Mouse (Mus musculus): Measurements from ENCODE around the gene Nop58.
"Not testable (repeated sequence)": the region's sequence is repeated elsewhere in the genome, so short reads cannot be mapped to it uniquely, and the experiment has no call there.

Gene Nop58

GRCm38 (mm10) chr1:59684819-59685755, at the start of gene Nop58:
Gene Nop58 (plus strand): TSS chr1:59684971.
- DNase-seq (ENCODE audit: low spot score in 2 of 2) = peak; percentile 82 to 88

GRCm38 (mm10) chr1:59636349-59636748, 48.4 kb upstream of the Nop58 start:
- DNase-seq (ENCODE audit: low spot score in 2 of 2) = no peak

GRCm38 (mm10) chr1:59638371-59638770, 46.4 kb upstream of the Nop58 start:
- no peak for DNase-seq (ENCODE audit: low spot score in 2 of 2)

- no peak for DNase-seq (ENCODE audit: low spot score in 2 of 2)
Measured at GRCm38 (mm10) chr1:59642488-59642887, 42.3 kb upstream of the Nop58 start.

- not testable (repeated sequence) for DNase-seq (ENCODE audit: low spot score in 2 of 2)
Measured at GRCm38 (mm10) chr1:59646502-59646901, 38.3 kb upstream of the Nop58 start.

- DNase-seq (ENCODE audit: low spot score in 2 of 2) = no peak
Measured at GRCm38 (mm10) chr1:59651201-59651819, 33.5 kb upstream of the Nop58 start.

GRCm38 (mm10) chr1:59653243-59653911, 31.4 kb upstream of the Nop58 start:
- no peak for DNase-seq (ENCODE audit: low spot score in 2 of 2)

GRCm38 (mm10) chr1:59656244-59657171, 28.3 kb upstream of the Nop58 start:
- DNase-seq (ENCODE audit: low spot score in 2 of 2) = no peak

GRCm38 (mm10) chr1:59663456-59664135, 21.2 kb upstream of the Nop58 start:
- DNase-seq (ENCODE audit: low spot score in 2 of 2) = no peak

GRCm38 (mm10) chr1:59668871-59669270, 15.9 kb upstream of the Nop58 start:
- no peak for DNase-seq (ENCODE audit: low spot score in 2 of 2)

- DNase-seq (ENCODE audit: low spot score in 2 of 2) = peak in 1 of 2 experiments; percentile 4
Measured at GRCm38 (mm10) chr1:59669962-59670630, 14.7 kb upstream of the Nop58 start.

- peak; percentile 81 to 84 for DNase-seq (ENCODE audit: low spot score in 2 of 2)
Measured at GRCm38 (mm10) chr1:59670641-59671168, 14.1 kb upstream of the Nop58 start, which contains the start of gene Sumo1. Gene Sumo1 (minus strand): TSS chr1:59670834.

- DNase-seq (ENCODE audit: low spot score in 2 of 2) = no peak
Measured at GRCm38 (mm10) chr1:59673661-59674060, 11.1 kb upstream of the Nop58 start.

- DNase-seq (ENCODE audit: low spot score in 2 of 2) = peak in 1 of 2 experiments; percentile 12
Measured at GRCm38 (mm10) chr1:59683926-59684818, 599 bp upstream of the Nop58 start.

GRCm38 (mm10) chr1:59687493-59687892, 2.7 kb downstream of the Nop58 start:
- no peak for DNase-seq (ENCODE audit: low spot score in 2 of 2)

- DNase-seq (ENCODE audit: low spot score in 2 of 2) = no peak
Measured at GRCm38 (mm10) chr1:59690467-59690866, 5.7 kb downstream of the Nop58 start.

- no peak for DNase-seq (ENCODE audit: low spot score in 2 of 2)
Measured at GRCm38 (mm10) chr1:59697751-59698150, 13.0 kb downstream of the Nop58 start.

- no peak for DNase-seq (ENCODE audit: low spot score in 2 of 2)
Measured at GRCm38 (mm10) chr1:59698207-59698606, 13.4 kb downstream of the Nop58 start.

- DNase-seq (ENCODE audit: low spot score in 2 of 2) = no peak
Measured at GRCm38 (mm10) chr1:59701766-59702165, 17.0 kb downstream of the Nop58 start.

Data from frontal cortex, postnatal 14 days (tissue).